Mouse (Mus musculus) right cerebral cortex, adult 2 months (tissue): ENCODE measurements at regions not wholly inside any gene's neighbourhood (a gene's known extent, or its start where the extent isn't known, plus 50 kb on each side); places are given as distances from the start of the nearest gene placed in this dataset.

Experiments
- DNase-seq, 2 experiments: peaks; one replicate each; pipeline ENCODE4 v3.0.0; 2021 to 2022; ENCODE audit warnings: low spot score in 2 of 2

- no peak for DNase-seq
These were observed 6458.7 kb downstream of the 9330182O14Rik start for GRCm38 (mm10) chr15:46592868-46593267.

- peak; percentile 4 to 10 for DNase-seq
These were observed 6464.2 kb downstream of the 9330182O14Rik start for GRCm38 (mm10) chr15:46598328-46598727.

GRCm38 (mm10) chr15:46623431-46624029, 6489.4 kb downstream of the 9330182O14Rik start:
- DNase-seq, result no peak

- no peak for DNase-seq
These were observed 6491.0 kb downstream of the 9330182O14Rik start for GRCm38 (mm10) chr15:46625001-46625632.
